Comparison of ENCODE assay signal across 14 mouse cellular contexts in genomic region chr2:60642606-60643005, GRCm38 (mm10).
DNase-seq lines count a peak whose midpoint lies in the region.
"Had no signal": no experiment of that assay in that cellular context is flagged by ENCODE, and none has a peak within 500 bp of the region (broad histone marks: within the 10 kb centered on the region; RNA-seq: fewer than 3 reads in every experiment).

No protein-coding gene starts in this region.

- DNase-seq in cerebellum, postnatal 10 days: peak; percentile 67 to 78
- DNase-seq in cerebellum, adult 9-10 months: no peak
- DNase-seq in cerebellum, postnatal 36 days: peak; percentile 20
- no peak for DNase-seq in cerebellum, adult 11-12 months
- peak; percentile 7 for DNase-seq in gastrocnemius, postnatal 14 days
- no peak for DNase-seq in gastrocnemius, postnatal 10 days
- peak; percentile 12 for DNase-seq in skeletal muscle tissue, adult 2 months (ENCODE audit: low read depth, low spot score)
- DNase-seq: adrenal gland, adult 8-10 months; adrenal gland, postnatal 25 days; forebrain, postnatal 0 days; heart, adult 11 months; heart, postnatal 10 days; heart, postnatal 36 days; kidney, adult 2 months had no signal

- intact Hi-C loops in gastrocnemius, postnatal 14 days (cut with DNase I; ENCODE audit: low total_unique reads): no loop called here

Comparison
In these comparisons a context has a peak if more than half of its experiments do, and no peak if none do; other contexts are left out.
1. DNase-seq: peak in cerebellum, postnatal 10 days (2 of 2), cerebellum, postnatal 36 days (2 of 2), gastrocnemius, postnatal 14 days (single experiment) and skeletal muscle tissue, adult 2 months (single experiment); none in cerebellum, adult 9-10 months (single experiment), cerebellum, adult 11-12 months (single experiment) and gastrocnemius, postnatal 10 days (single experiment).